Mouse (Mus musculus) kidney, adult 2 months (tissue): ENCODE data around the gene Rpf1.

Source experiments
- CTCF ChIP-seq: fragments of 200-500 bp; conservative IDR thresholded peaks from 2 replicates; pipeline ENCODE4 v1.5.1; 2011; ENCODE audit warnings: low read depth, mild to moderate bottlenecking, control low read depth, low read length, moderate library complexity, mixed read lengths; ENCODE audit not compliant: insufficient read depth, insufficient read length
- POLR2A ChIP-seq: fragments of 200-500 bp; IDR thresholded peaks from one replicate; pipeline ENCODE4 v1.6.1; 2011; ENCODE audit warnings: low read depth, low read length, control low read depth

DNA sequence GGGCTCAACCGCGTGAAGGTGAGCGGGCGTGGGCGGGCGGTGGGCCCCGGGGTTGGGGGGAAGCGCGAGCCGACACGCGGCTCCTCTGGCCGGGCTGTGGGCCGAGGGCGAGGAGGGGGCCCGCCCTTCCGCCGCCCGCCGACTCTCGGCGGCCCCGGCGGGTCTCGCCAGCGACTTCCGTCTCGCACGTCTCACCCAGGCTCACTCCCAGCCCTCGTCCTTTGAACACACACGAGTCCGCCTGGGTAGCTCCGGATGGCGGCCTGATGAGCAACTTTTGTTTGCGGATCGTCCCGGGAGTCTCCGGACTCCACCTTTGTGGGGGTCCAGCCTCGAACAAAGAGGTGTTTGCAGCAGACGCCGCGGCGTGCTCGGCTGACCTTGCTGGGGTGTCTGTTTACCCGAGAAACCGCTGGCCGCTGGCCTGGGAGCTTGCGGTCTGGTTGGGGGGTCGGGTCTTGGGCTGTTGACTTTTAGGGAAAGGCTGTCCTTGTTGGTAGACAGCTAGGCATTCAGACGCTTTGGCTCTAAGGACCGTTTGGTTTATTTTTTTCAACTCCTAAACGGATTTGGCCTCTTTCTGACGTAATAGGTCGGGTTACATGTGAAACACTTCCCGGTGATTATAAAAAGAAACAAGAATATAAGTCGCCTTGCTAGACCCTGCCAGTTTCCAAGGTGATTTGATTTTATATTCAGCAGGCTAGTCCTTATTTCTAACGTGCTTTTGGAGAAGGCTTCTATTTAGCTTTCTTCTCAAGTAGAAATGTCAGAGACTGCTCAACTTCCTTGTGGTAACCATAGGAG lies 21.0 kb downstream of the Rpf1 start:
- TF ChIP-seq POLR2A = no peak
- no peak for TF ChIP-seq CTCF
